Mouse (Mus musculus) stomach, postnatal 0 days (tissue): ENCODE data around the gene Mrpl46.

ENCODE experiments used
- CTCF ChIP-seq: IDR thresholded peaks from 2 replicates; pipeline ENCODE4 v1.5.1; 2016; ENCODE audit warnings: antibody characterized with exemption, low read depth, mild to moderate bottlenecking, moderate library complexity
- EP300 ChIP-seq: optimal IDR thresholded peaks from 2 replicates; pipeline ENCODE3; 2016; ENCODE audit warnings: antibody characterized with exemption

GRCm38 (mm10) chr7:78763801-78764200 lies 19.5 kb downstream of the Mrpl46 start:
- TF ChIP-seq CTCF (no peak), EP300 (no peak)
